Mouse (Mus musculus) CH12.LX (cell line): ENCODE measurements at regions not wholly inside any gene's neighbourhood (a gene's known extent, or its start where the extent isn't known, plus 50 kb on each side); places are given as distances from the start of the nearest gene placed in this dataset.

Experiments
- DNase-seq: peaks from one replicate; pipeline ENCODE4 v3.0.0-alpha.2; 2013; ENCODE audit errors: extremely low read depth
- H3K27ac ChIP-seq: 2 replicates; pipeline ENCODE4 v1.5.1; 2012; ENCODE audit warnings: low read depth, mild to moderate bottlenecking, control low read depth, moderate library complexity; ENCODE audit not compliant: insufficient read depth
- H3K27me3 ChIP-seq: replicated peaks from 2 replicates; pipeline ENCODE3; 2012; ENCODE audit warnings: inconsistent platforms
- H3K36me3 ChIP-seq, 2 experiments: replicated peaks in 1 of 2; 2 replicates each; pipeline versions ENCODE3 to v1.6.1; 2012; ENCODE audit warnings: inconsistent platforms in 1 of 2, low read length in 1 of 2, mild to moderate bottlenecking in 1 of 2, mixed read lengths in 1 of 2, moderate library complexity in 1 of 2; ENCODE audit not compliant: control insufficient read depth in 1 of 2, insufficient read depth in 1 of 2
- H3K4me1 ChIP-seq, 2 experiments: 2 replicates each; pipeline ENCODE4 v1.6.1; 2012; ENCODE audit warnings: inconsistent platforms in 1 of 2, moderate library complexity in 1 of 2; ENCODE audit not compliant: insufficient read depth in 2 of 2, control insufficient read depth in 1 of 2
- H3K4me2 ChIP-seq: 2 replicates; pipeline ENCODE4 v1.6.1; 2012; ENCODE audit warnings: low read depth, mild to moderate bottlenecking, control low read depth; ENCODE audit not compliant: poor library complexity, insufficient read depth, severe bottlenecking
- H3K4me3 ChIP-seq, 3 experiments: fragments of 150-350 bp in 1 of 3; sonication (generic) in 1 of 3; replicated peaks in 1 of 3; 2 replicates each; pipeline versions ENCODE3 to v1.5.1; 2011 to 2012; ENCODE audit warnings: low read depth in 2 of 3, low read length in 2 of 3, mild to moderate bottlenecking in 2 of 3, moderate library complexity in 2 of 3, control low read depth in 1 of 3, improper control_type of control experiment in 1 of 3, inconsistent platforms in 1 of 3, mixed read lengths in 1 of 3; ENCODE audit not compliant: poor library complexity in 1 of 3
- H3K79me2 ChIP-seq: replicated peaks from 2 replicates; pipeline ENCODE4 v1.6.1; 2012; ENCODE audit warnings: mild to moderate bottlenecking, moderate library complexity; ENCODE audit not compliant: control insufficient read depth, poor library complexity, insufficient read depth, severe bottlenecking; ENCODE audit errors: extremely low read depth
- H3K9ac ChIP-seq: 2 replicates; pipeline ENCODE4 v1.6.1; 2012; ENCODE audit warnings: low read depth, mild to moderate bottlenecking, control low read depth, moderate library complexity; ENCODE audit not compliant: insufficient read depth
- H3K9me3 ChIP-seq: replicated peaks from 2 replicates; pipeline ENCODE3; 2012; ENCODE audit warnings: low read length, inconsistent platforms, mixed read lengths
- BHLHE40 ChIP-seq: IDR thresholded peaks from 2 replicates; pipeline ENCODE4 v1.6.1; 2011; ENCODE audit warnings: mild to moderate bottlenecking, low read depth, low read length, improper control_type of control experiment
- CHD1 ChIP-seq: IDR thresholded peaks from 2 replicates; pipeline ENCODE4 v1.6.1; 2012; ENCODE audit warnings: low read depth, low read length, improper control_type of control experiment, inconsistent platforms
- CHD2 ChIP-seq: IDR thresholded peaks from 2 replicates; pipeline ENCODE4 v1.6.1; 2011; ENCODE audit warnings: low read length, improper control_type of control experiment
- CTCF ChIP-seq, 2 experiments: IDR thresholded peaks in 1 of 2; conservative IDR thresholded peaks in 1 of 2; 2 replicates each; pipeline ENCODE4 v1.5.1; 2011 to 2012; ENCODE audit warnings: low read depth in 2 of 2, low read length in 2 of 2, improper control_type of control experiment in 1 of 2, inconsistent platforms in 1 of 2, mild to moderate bottlenecking in 1 of 2, moderate library complexity in 1 of 2
- E2F4 ChIP-seq: IDR thresholded peaks from 2 replicates; pipeline ENCODE4 v1.6.1; 2011; ENCODE audit warnings: low read depth, low read length, improper control_type of control experiment; ENCODE audit not compliant: insufficient replicate concordance
- ELF1 ChIP-seq: IDR thresholded peaks from 2 replicates; pipeline ENCODE4 v1.6.1; 2014; ENCODE audit warnings: low read depth, mild to moderate bottlenecking, inconsistent platforms, low read length, improper control_type of control experiment
- EP300 ChIP-seq: IDR thresholded peaks from 2 replicates; pipeline ENCODE4 v1.6.1; 2011; ENCODE audit warnings: low read length, improper control_type of control experiment
- ETS1 ChIP-seq: conservative IDR thresholded peaks from 2 replicates; pipeline ENCODE4 v1.6.1; 2012; ENCODE audit warnings: low read depth, mild to moderate bottlenecking, inconsistent platforms, low read length, improper control_type of control experiment, moderate library complexity
- HCFC1 ChIP-seq: IDR thresholded peaks from 2 replicates; pipeline ENCODE4 v1.6.1; 2012; ENCODE audit warnings: low read depth, mild to moderate bottlenecking, inconsistent platforms, low read length, improper control_type of control experiment
- IRF4 ChIP-seq: IDR thresholded peaks from 2 replicates; pipeline ENCODE4 v1.6.1; 2014; ENCODE audit warnings: low read depth, mild to moderate bottlenecking, inconsistent platforms, low read length, improper control_type of control experiment
- JUN ChIP-seq: IDR thresholded peaks from 2 replicates; pipeline ENCODE4 v1.6.1; 2011; ENCODE audit warnings: low read depth, mild to moderate bottlenecking, low read length, improper control_type of control experiment, moderate library complexity; ENCODE audit not compliant: insufficient read depth
- JUND ChIP-seq: conservative IDR thresholded peaks from 2 replicates; pipeline ENCODE4 v1.6.1; 2011; ENCODE audit warnings: low read depth, low read length, improper control_type of control experiment
- KAT2A ChIP-seq: IDR thresholded peaks from 2 replicates; pipeline ENCODE4 v1.6.1; 2012; ENCODE audit warnings: low read length, improper control_type of control experiment, inconsistent platforms; ENCODE audit not compliant: insufficient replicate concordance
- MAFK ChIP-seq: IDR thresholded peaks from 2 replicates; pipeline ENCODE4 v1.6.1; 2011; ENCODE audit warnings: low read length, improper control_type of control experiment; ENCODE audit not compliant: insufficient replicate concordance
- MAX ChIP-seq: IDR thresholded peaks from 2 replicates; pipeline ENCODE4 v1.6.1; 2011; ENCODE audit warnings: low read length, improper control_type of control experiment
- MAZ ChIP-seq: IDR thresholded peaks from 2 replicates; pipeline ENCODE4 v1.6.1; 2012; ENCODE audit warnings: low read depth, mild to moderate bottlenecking, inconsistent platforms, low read length, improper control_type of control experiment, moderate library complexity
- MEF2A ChIP-seq: IDR thresholded peaks from 2 replicates; pipeline ENCODE4 v1.6.1; 2014; ENCODE audit warnings: low read depth, mild to moderate bottlenecking, inconsistent platforms, low read length, improper control_type of control experiment, borderline replicate concordance
- MXI1 ChIP-seq: IDR thresholded peaks from 2 replicates; pipeline ENCODE4 v1.6.1; 2011; ENCODE audit warnings: mild to moderate bottlenecking, low read depth, low read length, improper control_type of control experiment
- MYC ChIP-seq: IDR thresholded peaks from 2 replicates; pipeline ENCODE4 v1.6.1; 2011; ENCODE audit warnings: low read depth, mild to moderate bottlenecking, improper control_type of control experiment, low read length
- NELFE ChIP-seq: IDR thresholded peaks from 2 replicates; pipeline ENCODE4 v1.6.1; 2011; ENCODE audit warnings: low read depth, low read length, improper control_type of control experiment
- NRF1 ChIP-seq: IDR thresholded peaks from 2 replicates; pipeline ENCODE4 v1.6.1; 2014; ENCODE audit warnings: low read depth, mild to moderate bottlenecking, inconsistent platforms, low read length, improper control_type of control experiment, moderate library complexity
- POLR2A ChIP-seq: IDR thresholded peaks from 2 replicates; pipeline ENCODE4 v1.6.1; 2011; ENCODE audit warnings: low read depth, mild to moderate bottlenecking, improper control_type of control experiment, low read length
- POLR2AphosphoS2 ChIP-seq: IDR thresholded peaks from 2 replicates; pipeline ENCODE4 v1.6.1; 2011; ENCODE audit warnings: low read depth, low read length, improper control_type of control experiment
- RAD21 ChIP-seq: IDR thresholded peaks from 2 replicates; pipeline ENCODE4 v1.6.1; 2011; ENCODE audit warnings: low read depth, mild to moderate bottlenecking, low read length, improper control_type of control experiment, moderate library complexity
- SMC3 ChIP-seq: IDR thresholded peaks from 2 replicates; pipeline ENCODE4 v1.6.1; 2011; ENCODE audit warnings: low read depth, low read length, improper control_type of control experiment
- TBP ChIP-seq: conservative IDR thresholded peaks from 2 replicates; pipeline ENCODE4 v1.6.1; 2011; ENCODE audit warnings: low read depth, low read length, improper control_type of control experiment
- TCF12 ChIP-seq: IDR thresholded peaks from 2 replicates; pipeline ENCODE4 v1.6.1; 2014; ENCODE audit warnings: low read depth, mild to moderate bottlenecking, inconsistent platforms, low read length, improper control_type of control experiment
- UBTF ChIP-seq: IDR thresholded peaks from 2 replicates; pipeline ENCODE4 v1.6.1; 2012; ENCODE audit warnings: low read depth, mild to moderate bottlenecking, inconsistent platforms, low read length, improper control_type of control experiment, moderate library complexity
- USF1 ChIP-seq: IDR thresholded peaks from 2 replicates; pipeline ENCODE4 v1.6.1; 2014; ENCODE audit warnings: low read depth, mild to moderate bottlenecking, inconsistent platforms, low read length, improper control_type of control experiment
- USF2 ChIP-seq: conservative IDR thresholded peaks from 2 replicates; pipeline ENCODE4 v1.6.1; 2011; ENCODE audit warnings: low read depth, low read length, improper control_type of control experiment
- ZMIZ1 ChIP-seq: IDR thresholded peaks from 2 replicates; pipeline ENCODE4 v1.6.1; 2012; ENCODE audit warnings: low read depth, mild to moderate bottlenecking, inconsistent platforms, low read length, improper control_type of control experiment
- dilution Hi-C: fragments of 300-500 bp; cut with MboI; formaldehyde crosslinking; loops from 2 replicates; pipeline ENCODE4 v1.14.3; 2020; ENCODE audit warnings: low sequenced_read_pairs; ENCODE audit not compliant: extremely low pct_unique_long_range_greater_than_20kb, extremely low pct_ligation_motif_present
- in situ Hi-C: fragments of 300-500 bp; cut with MboI; formaldehyde crosslinking; loops from 3 replicates; pipeline ENCODE4 v1.14.3; 2019; ENCODE audit warnings: low sequenced_read_pairs, low pct_ligation_motif_present, low pct_unique_long_range_greater_than_20kb, mixed read lengths

DNA sequence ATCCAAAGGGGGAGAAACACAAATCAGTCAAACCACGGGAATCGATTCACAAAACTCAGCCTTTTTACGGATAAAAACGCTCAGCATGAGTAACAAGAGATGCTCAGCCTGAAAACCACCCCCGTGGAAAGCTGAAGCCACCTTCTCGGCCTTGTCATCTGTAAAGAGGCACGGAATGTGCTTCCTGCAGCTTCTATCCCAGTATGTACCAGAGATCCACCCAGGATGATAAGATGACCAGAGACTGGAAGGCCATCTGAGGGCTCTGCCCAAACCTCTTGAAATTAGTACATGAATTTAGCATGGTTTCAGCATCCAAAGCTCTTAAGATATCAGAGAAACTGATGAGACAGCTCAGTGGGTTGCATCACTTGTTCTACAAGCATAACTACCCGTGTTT lies 149.0 kb upstream of the Mgmt start:
- DNase-seq: no peak
- TF ChIP-seq SMC3 (no peak), MAX (no peak), NELFE (no peak), MYC (no peak), USF2 (no peak), CHD1 (no peak), USF1 (no peak), CTCF (conservative IDR thresholded peaks at IDR 0.05 in 1 of 2, IDR thresholded peaks at IDR 0.05 in 1 of 2; ENCODE audit: low read depth in 2 of 2, low read length in 2 of 2) (no peak), KAT2A (no peak), IRF4 (no peak), JUND (no peak), MEF2A (no peak), MXI1 (no peak), MAZ (no peak), UBTF (no peak), E2F4 (no peak), EP300 (no peak), ZMIZ1 (no peak), TCF12 (no peak)
- Histone ChIP-seq H3K9me3 (peaks cover 5% of the 10 kb centered on the region), H3K79me2 (no peaks in the 10 kb centered on the region), H3K27me3 (peaks cover 30% of the 10 kb centered on the region), H3K36me3 (no peaks in the 10 kb centered on the region), H3K4me2 (no peak overlapping the region), H3K27ac (no peak overlapping the region), H3K9ac (no peak overlapping the region), H3K4me3 (no peak overlapping the region), H3K4me1 (no peaks in the 10 kb centered on the region)
- dilution Hi-C loops: no loop called here
- in situ Hi-C loops: no loop called here

DNA sequence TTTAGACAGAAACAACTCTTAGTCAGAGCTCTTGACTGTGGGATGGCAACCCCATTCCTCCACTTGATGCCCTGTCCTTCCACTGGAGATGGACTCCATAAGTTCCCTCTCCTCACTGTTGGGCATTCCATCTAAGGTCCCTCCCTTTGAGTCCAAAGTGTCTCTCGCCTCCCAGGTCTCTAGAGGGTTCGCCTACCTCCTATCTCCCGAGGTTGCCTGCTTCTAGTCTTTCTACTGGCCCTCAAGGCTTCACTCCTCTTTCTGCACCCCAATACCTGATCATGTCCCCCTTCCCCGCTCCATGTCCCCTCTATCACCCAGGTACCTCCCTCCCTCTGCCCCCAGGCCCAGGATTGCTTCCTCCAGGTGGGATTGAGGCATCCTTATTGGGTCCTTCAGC lies 142.9 kb upstream of the Mgmt start:
- H3K27ac ChIP-seq: no peak overlapping the region
- H3K79me2 ChIP-seq: no peaks in the 10 kb centered on the region
- peaks cover 18% of the 10 kb centered on the region for H3K27me3 ChIP-seq
- no peaks in the 10 kb centered on the region for H3K9me3 ChIP-seq
- no peak overlapping the region for H3K4me3 ChIP-seq
- H3K4me1 ChIP-seq: no peaks in the 10 kb centered on the region
- dilution Hi-C loops: no loop called here
- H3K4me2 ChIP-seq: no peak overlapping the region
- no peak for DNase-seq
- H3K9ac ChIP-seq: no peak overlapping the region
- no peaks in the 10 kb centered on the region for H3K36me3 ChIP-seq
- in situ Hi-C loops: no loop called here
- TF ChIP-seq MXI1 (no peak), JUN (no peak), TBP (no peak), BHLHE40 (no peak), HCFC1 (no peak), KAT2A (no peak), CHD2 (no peak), SMC3 (no peak), TCF12 (no peak), NRF1 (no peak), RAD21 (no peak), POLR2AphosphoS2 (no peak), MAFK (no peak), ELF1 (no peak), UBTF (no peak), NELFE (no peak), USF2 (no peak), POLR2A (no peak), ETS1 (no peak)
